Mouse (Mus musculus) kidney, adult 18-20 months (tissue): Measurements from ENCODE around the gene Lhx6.

Experiments used
- DNase-seq: peaks from one replicate; pipeline ENCODE4 v3.0.0; 2021

Gene Lhx6

GRCm38 (mm10) chr2:36092748-36093147 is 12.5 kb downstream of the Lhx6 start:
- DNase-seq = peak; percentile 43

- peak; percentile 66 for DNase-seq
These were observed 14.1 kb downstream of the Lhx6 start for GRCm38 (mm10) chr2:36090853-36091741.

- DNase-seq = no peak
These were observed 16.0 kb downstream of the Lhx6 start for GRCm38 (mm10) chr2:36089190-36089589.

GRCm38 (mm10) chr2:36085041-36085440 is 20.2 kb downstream of the Lhx6 start:
- DNase-seq = no peak

- no peak for DNase-seq
These were observed 22.2 kb downstream of the Lhx6 start for GRCm38 (mm10) chr2:36082802-36083580.

- DNase-seq = peak; percentile 9
These were observed 23.8 kb downstream of the Lhx6 start for GRCm38 (mm10) chr2:36081446-36081845.

GRCm38 (mm10) chr2:36077160-36077761 is 27.9 kb downstream of the Lhx6 start:
- no peak for DNase-seq

GRCm38 (mm10) chr2:36075210-36075609 is 30.0 kb downstream of the Lhx6 start:
- DNase-seq = no peak

- DNase-seq = no peak
These were observed 31.4 kb downstream of the Lhx6 start for GRCm38 (mm10) chr2:36073781-36074180.

- no peak for DNase-seq
These were observed 33.4 kb downstream of the Lhx6 start for GRCm38 (mm10) chr2:36071660-36072305.

- no peak for DNase-seq
These were observed 38.1 kb downstream of the Lhx6 start for GRCm38 (mm10) chr2:36067132-36067531.

- DNase-seq = no peak
These were observed 43.8 kb downstream of the Lhx6 start for GRCm38 (mm10) chr2:36061409-36061808.

- no peak for DNase-seq
These were observed 49.0 kb downstream of the Lhx6 start for GRCm38 (mm10) chr2:36056248-36056647.

GRCm38 (mm10) chr2:36053249-36053648 is 52.0 kb downstream of the Lhx6 start:
- no peak for DNase-seq

- no peak for DNase-seq
These were observed 55.6 kb downstream of the Lhx6 start for GRCm38 (mm10) chr2:36049567-36049954.

- DNase-seq = peak; percentile 99
These were observed 56.3 kb downstream of the Lhx6 start, which contains the start of the genes Ndufa8 and Morn5 for GRCm38 (mm10) chr2:36048748-36049566. Gene Ndufa8, minus strand, starts transcription at chr2:36049406. Gene Morn5, plus strand, starts transcription at chr2:36049458.

GRCm38 (mm10) chr2:36048164-36048563 is 57.0 kb downstream of the Lhx6 start:
- peak; percentile 21 for DNase-seq

- no peak for DNase-seq
These were observed 64.3 kb downstream of the Lhx6 start for GRCm38 (mm10) chr2:36040872-36041271.

- no peak for DNase-seq
These were observed 65.8 kb downstream of the Lhx6 start for GRCm38 (mm10) chr2:36039297-36039985.

- DNase-seq = no peak
These were observed 69.7 kb downstream of the Lhx6 start for GRCm38 (mm10) chr2:36035413-36036081.

- no peak for DNase-seq
These were observed 70.3 kb downstream of the Lhx6 start for GRCm38 (mm10) chr2:36034898-36035297.
